Mouse (Mus musculus): ENCODE measurements around the gene Abi3bp. TPM values are rescaled to one million over a fixed set of nuclear protein-coding genes. Genes with fewer than 3 reads are reported as not detected.

Abi3bp gene
- total and polyA plus RNA-seq, 2 experiments from 2014 or later, result 0.33 to 0.60 TPM

DNA sequence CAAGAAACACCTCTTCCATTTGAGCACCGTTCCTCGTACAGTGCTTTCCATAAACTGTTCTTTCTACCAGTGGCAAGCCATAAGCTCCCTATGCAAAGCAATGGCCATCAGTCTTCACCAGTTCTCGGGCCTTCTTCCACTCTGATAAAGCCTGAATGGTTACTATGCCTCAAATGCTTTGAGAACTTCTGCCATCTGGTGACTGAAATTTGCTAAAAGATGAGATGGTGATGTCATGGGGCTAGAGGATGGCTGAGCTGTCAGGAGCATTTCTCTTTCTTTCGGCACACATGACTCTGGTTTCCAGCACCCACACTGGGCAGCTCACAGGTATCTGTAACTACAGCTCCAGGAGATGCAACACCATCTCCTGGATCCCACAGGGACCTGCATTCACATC, 199.5 kb downstream of the Abi3bp start:
- WGBS, result 70% methylated on average over 4 of the region's 4 CpGs

DNA sequence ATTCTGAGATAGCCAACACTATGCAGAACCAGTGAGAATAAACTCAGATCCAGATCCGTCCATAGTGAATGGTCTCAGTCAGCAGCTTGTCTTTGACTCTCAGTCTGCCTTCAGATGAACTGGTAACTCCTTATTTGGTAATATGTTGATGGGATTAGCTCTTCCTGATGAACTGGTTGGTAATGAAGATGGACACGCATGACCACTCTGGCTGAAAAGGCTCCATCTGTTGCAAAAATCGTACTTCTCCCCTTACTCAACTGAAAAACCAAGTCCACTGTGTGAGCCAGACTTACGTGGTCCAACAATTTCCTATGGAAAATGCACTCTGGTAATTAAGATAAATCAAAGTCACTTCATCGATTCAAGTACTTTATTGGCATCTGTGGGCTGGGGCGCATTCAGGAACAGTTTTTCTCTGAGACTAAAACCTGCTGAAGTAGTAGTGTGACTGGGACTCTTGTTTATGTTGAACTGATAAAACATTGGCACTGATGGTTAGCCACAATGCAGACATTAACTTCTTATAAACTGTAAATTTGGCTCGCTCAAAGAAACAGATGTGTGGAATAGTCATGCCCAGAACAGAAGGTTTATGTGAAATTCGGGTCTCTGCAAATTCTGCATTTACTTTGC, 203.4 kb downstream of the Abi3bp start:
- Histone ChIP-seq H3K4me3 (ENCODE audit: low read depth, low read length) (no peak overlapping the region), H3K27me3 (ENCODE audit: insufficient read depth, low read length) (no peaks in the 10 kb centered on the region), H3K27ac (ENCODE audit: low read depth, low read length) (no peak overlapping the region), H3K4me1 (ENCODE audit: insufficient read depth, low read length) (no peaks in the 10 kb centered on the region), H3K4me2 (ENCODE audit: low read depth, low read length, poor library complexity, severe bottlenecking) (no peak overlapping the region), H3K36me3 (ENCODE audit: insufficient read depth, low read length) (peaks cover 5% of the 10 kb centered on the region; the same call in 1 of the 2 replicates), H3K9me3 (ENCODE audit: low read length) (no peaks in the 10 kb centered on the region), H3K9ac (replicated peaks; ENCODE audit: low read length, poor library complexity, severe bottlenecking) (no peak overlapping the region)
- no peak for TF ChIP-seq CTCF (IDR thresholded peaks at IDR 0.05)
- ATAC-seq (ENCODE audit: low FRiP score) (no peak), DNase-seq (ENCODE audit: low spot score) (peak; percentile 39)
- WGBS, result 63% methylated on average over 8 of the region's 8 CpGs

More for the DNA sequence above, 199.5 kb downstream of the Abi3bp start:
- H3K27me3 ChIP-seq (ENCODE audit: insufficient read depth, low read length), result no peaks in the 10 kb centered on the region
- DNase-seq (ENCODE audit: low spot score), result peak; percentile 75
- H3K4me1 ChIP-seq (ENCODE audit: insufficient read depth, low read length), result no peaks in the 10 kb centered on the region
- H3K4me3 ChIP-seq (ENCODE audit: low read depth, low read length), result no peak overlapping the region
- ATAC-seq (ENCODE audit: low FRiP score), result peak; percentile 83
- no peaks in the 10 kb centered on the region for H3K36me3 ChIP-seq (ENCODE audit: insufficient read depth, low read length)
- H3K4me2 ChIP-seq (ENCODE audit: low read depth, low read length, poor library complexity, severe bottlenecking), result no peak overlapping the region
- peak; percentile 80 for TF ChIP-seq CTCF (IDR thresholded peaks at IDR 0.05)
- H3K9me3 ChIP-seq (ENCODE audit: low read length), result no peaks in the 10 kb centered on the region
- H3K27ac ChIP-seq (ENCODE audit: low read depth, low read length), result no peak overlapping the region
- no peak overlapping the region for H3K9ac ChIP-seq (replicated peaks; ENCODE audit: low read length, poor library complexity, severe bottlenecking)

DNA sequence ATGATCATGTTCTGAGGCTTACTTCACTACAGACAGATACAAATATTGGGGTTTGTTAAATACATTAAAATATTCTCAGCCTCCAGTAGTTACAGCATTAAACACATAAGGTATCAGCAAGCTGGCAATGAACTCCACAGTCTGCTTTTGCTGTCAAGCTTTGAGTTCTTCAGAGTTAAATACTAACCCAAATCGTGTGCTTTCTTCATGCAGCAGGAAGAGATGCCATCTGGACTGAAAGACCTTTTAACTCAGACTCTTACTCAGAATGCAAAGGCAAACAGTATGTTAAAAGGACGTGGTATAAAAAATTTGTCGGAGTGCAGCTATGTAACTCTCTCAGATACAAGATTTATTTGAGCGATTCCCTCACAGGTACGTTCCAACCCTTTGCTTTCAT, 209.1 kb downstream of the Abi3bp start:
- peaks cover 21% of the 10 kb centered on the region for H3K36me3 ChIP-seq (ENCODE audit: insufficient read depth, low read length)

GRCm38 (mm10) chr16:56690715-56691114, 213.0 kb downstream of the Abi3bp start:
- H3K36me3 ChIP-seq (ENCODE audit: insufficient read depth, low read length), result peaks cover 23% of the 10 kb centered on the region
- H3K27ac ChIP-seq (ENCODE audit: low read depth, low read length), result no peak overlapping the region
- DNase-seq (ENCODE audit: low spot score) (no peak), ATAC-seq (ENCODE audit: low FRiP score) (no peak)
- no peaks in the 10 kb centered on the region for H3K9me3 ChIP-seq (ENCODE audit: low read length)
- H3K4me3 ChIP-seq (ENCODE audit: low read depth, low read length), result no peak overlapping the region
- H3K4me1 ChIP-seq (ENCODE audit: insufficient read depth, low read length), result no peaks in the 10 kb centered on the region
- no peak for TF ChIP-seq CTCF (IDR thresholded peaks at IDR 0.05)
- H3K27me3 ChIP-seq (ENCODE audit: insufficient read depth, low read length), result no peaks in the 10 kb centered on the region
- H3K4me2 ChIP-seq (ENCODE audit: low read depth, low read length, poor library complexity, severe bottlenecking), result no peak overlapping the region
- WGBS, result 92% methylated on average over 7 of the region's 7 CpGs
- H3K9ac ChIP-seq (replicated peaks; ENCODE audit: low read length, poor library complexity, severe bottlenecking), result no peak overlapping the region

More for the DNA sequence above, 209.1 kb downstream of the Abi3bp start:
- no peak for TF ChIP-seq CTCF (IDR thresholded peaks at IDR 0.05)
- no peak overlapping the region for H3K4me3 ChIP-seq (ENCODE audit: low read depth, low read length)
- no peak overlapping the region for H3K4me2 ChIP-seq (ENCODE audit: low read depth, low read length, poor library complexity, severe bottlenecking)
- H3K4me1 ChIP-seq (ENCODE audit: insufficient read depth, low read length), result no peaks in the 10 kb centered on the region
- ATAC-seq (ENCODE audit: low FRiP score), result no peak
- no peaks in the 10 kb centered on the region for H3K9me3 ChIP-seq (ENCODE audit: low read length)
- no peaks in the 10 kb centered on the region for H3K27me3 ChIP-seq (ENCODE audit: insufficient read depth, low read length)
- no peak for DNase-seq (ENCODE audit: low spot score)
- WGBS, result 93% methylated on average over 5 of the region's 5 CpGs
- no peak overlapping the region for H3K9ac ChIP-seq (replicated peaks; ENCODE audit: low read length, poor library complexity, severe bottlenecking)
- H3K27ac ChIP-seq (ENCODE audit: low read depth, low read length), result no peak overlapping the region

DNA sequence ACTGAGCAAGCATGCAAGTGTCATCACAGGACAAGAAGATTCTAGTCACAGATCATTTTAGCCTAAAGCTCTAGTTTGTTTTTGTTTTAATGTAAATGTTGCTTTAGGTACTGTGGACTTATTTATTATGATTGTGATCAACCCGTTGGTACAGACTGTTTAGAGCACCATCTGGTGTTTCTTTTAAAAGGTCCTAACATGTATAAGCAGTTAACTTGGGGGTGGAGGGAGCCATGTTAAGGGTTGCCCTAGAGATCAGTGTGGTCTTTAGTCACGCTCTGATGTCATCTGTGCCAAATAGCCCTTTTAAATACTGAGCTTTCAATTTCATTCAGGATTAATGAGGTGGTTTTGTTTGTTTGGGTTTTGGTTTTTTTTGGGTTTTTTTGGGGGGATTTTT, 218.8 kb downstream of the Abi3bp start:
- Histone ChIP-seq H3K4me3 (ENCODE audit: low read depth, low read length) (no peak overlapping the region), H3K4me1 (ENCODE audit: insufficient read depth, low read length) (no peaks in the 10 kb centered on the region), H3K27ac (ENCODE audit: low read depth, low read length) (no peak overlapping the region), H3K4me2 (ENCODE audit: low read depth, low read length, poor library complexity, severe bottlenecking) (no peak overlapping the region), H3K27me3 (ENCODE audit: insufficient read depth, low read length) (no peaks in the 10 kb centered on the region), H3K36me3 (ENCODE audit: insufficient read depth, low read length) (peaks cover 18% of the 10 kb centered on the region), H3K9me3 (ENCODE audit: low read length) (no peaks in the 10 kb centered on the region), H3K9ac (replicated peaks; ENCODE audit: low read length, poor library complexity, severe bottlenecking) (no peak overlapping the region)
- WGBS, result 52% methylated on average over 2 of the region's 2 CpGs
- DNase-seq (ENCODE audit: low spot score) (no peak), ATAC-seq (ENCODE audit: low FRiP score) (no peak)
- TF ChIP-seq CTCF (IDR thresholded peaks at IDR 0.05), result no peak

- no peak overlapping the region for H3K4me3 ChIP-seq (ENCODE audit: low read depth, low read length)
- TF ChIP-seq CTCF (IDR thresholded peaks at IDR 0.05), result no peak
- H3K4me1 ChIP-seq (ENCODE audit: insufficient read depth, low read length), result no peaks in the 10 kb centered on the region
- H3K9me3 ChIP-seq (ENCODE audit: low read length), result no peaks in the 10 kb centered on the region
- peaks cover 15% of the 10 kb centered on the region for H3K36me3 ChIP-seq (ENCODE audit: insufficient read depth, low read length)
- H3K27ac ChIP-seq (ENCODE audit: low read depth, low read length), result no peak overlapping the region
- H3K9ac ChIP-seq (replicated peaks; ENCODE audit: low read length, poor library complexity, severe bottlenecking), result no peak overlapping the region
- H3K4me2 ChIP-seq (ENCODE audit: low read depth, low read length, poor library complexity, severe bottlenecking), result no peak overlapping the region
- no peak for ATAC-seq (ENCODE audit: low FRiP score)
- no peaks in the 10 kb centered on the region for H3K27me3 ChIP-seq (ENCODE audit: insufficient read depth, low read length)
- 91% methylated on average over 3 of the region's 3 CpGs for WGBS
- DNase-seq (ENCODE audit: low spot score), result no peak
These were observed 223.2 kb downstream of the Abi3bp start for GRCm38 (mm10) chr16:56700898-56701297.

All from midbrain, postnatal 0 days (tissue).